Mouse (Mus musculus): ENCODE results near the gene Eif6.

Eif6 gene

GRCm38 (mm10) chr2:155784534-155784933 lies 42.2 kb downstream of the Eif6 start:
- no peak for DNase-seq

GRCm38 (mm10) chr2:155779506-155779905 lies 47.2 kb downstream of the Eif6 start:
- no peak for DNase-seq

- DNase-seq = no peak
These were observed 47.7 kb downstream of the Eif6 start for GRCm38 (mm10) chr2:155779066-155779465.

GRCm38 (mm10) chr2:155778004-155778403 lies 48.7 kb downstream of the Eif6 start:
- no peak for DNase-seq

GRCm38 (mm10) chr2:155777688-155777985 lies 49.1 kb downstream of the Eif6 start:
- DNase-seq = no peak

- no peak for DNase-seq
These were observed 49.7 kb downstream of the Eif6 start for GRCm38 (mm10) chr2:155776824-155777687.

- peak; percentile 84 to 86 for DNase-seq
These were observed 51.0 kb downstream of the Eif6 start for GRCm38 (mm10) chr2:155775685-155776263.

- no peak for DNase-seq
These were observed 51.6 kb downstream of the Eif6 start, which contains the start of gene Mmp24 for GRCm38 (mm10) chr2:155774927-155775684. Gene Mmp24, plus strand, starts transcription at chr2:155775342.

GRCm38 (mm10) chr2:155774261-155774926 lies 52.3 kb downstream of the Eif6 start:
- no peak for DNase-seq

- DNase-seq = no peak
These were observed 53.1 kb downstream of the Eif6 start for GRCm38 (mm10) chr2:155773664-155774063.
